Mouse (Mus musculus): ENCODE results near the gene Gfy. TPM values are rescaled to one million over a fixed set of nuclear protein-coding genes. Genes with fewer than 3 reads are reported as not detected.
A peak's percentile ranks its signal among the peaks of the same experiment; 100 is the strongest.

The Gfy gene
- polyA plus RNA-seq, 1 experiment from 2014 or later = not detected

GRCm38 (mm10) chr7:45129776-45130512, 49.4 kb downstream of the Gfy start:
- peak overlapping the region; percentile 63; the same call in 1 of the 2 replicates for H3K9ac ChIP-seq (replicated peaks)
- peak overlapping the region; percentile 94; the same call in 1 of the 2 replicates for H3K27ac ChIP-seq
- H3K36me3 ChIP-seq = peaks cover 25% of the 10 kb centered on the region
- ATAC-seq = no peak
- H3K4me1 ChIP-seq (replicated peaks) = peaks cover 36% of the 10 kb centered on the region
- H3K4me3 ChIP-seq (replicated peaks) = peak overlapping the region; percentile 49
- WGBS = 58% methylated on average over 15 of the region's 15 CpGs
- H3K9me3 ChIP-seq = no peaks in the 10 kb centered on the region
- H3K27me3 ChIP-seq = peaks cover 5% of the 10 kb centered on the region
- H3K4me2 ChIP-seq (replicated peaks) = peak overlapping the region; percentile 62

- Histone ChIP-seq H3K9ac (replicated peaks) (peak overlapping the region; percentile 63), H3K27me3 (no peaks in the 10 kb centered on the region; the same call in 1 of the 2 replicates), H3K27ac (peak overlapping the region; percentile 94), H3K4me2 (replicated peaks) (peak overlapping the region; percentile 62), H3K4me1 (replicated peaks) (peaks cover 41% of the 10 kb centered on the region), H3K9me3 (no peaks in the 10 kb centered on the region), H3K36me3 (peaks cover 26% of the 10 kb centered on the region), H3K4me3 (replicated peaks) (peak overlapping the region; percentile 49)
- ATAC-seq = no peak
- WGBS = 1% methylated on average over 17 of the region's 17 CpGs
Measured at GRCm38 (mm10) chr7:45129318-45129717, 50.1 kb downstream of the Gfy start.

GRCm38 (mm10) chr7:45128624-45129246, 50.6 kb downstream of the Gfy start, which contains the start of gene Rpl13a:
TSS of gene Rpl13a (minus strand) at chr7:45128761.
- H3K4me2 ChIP-seq (replicated peaks) = peak within 1 kb of the TSS; percentile 75
- H3K36me3 ChIP-seq = peaks cover 26% of the 10 kb centered on the region
- peak; percentile 95 for ATAC-seq
- peak within 1 kb of the TSS; percentile 94 for H3K27ac ChIP-seq
- H3K4me1 ChIP-seq (replicated peaks) = peaks cover 41% of the 10 kb centered on the region
- peak within 1 kb of the TSS; percentile 65 for H3K4me3 ChIP-seq (replicated peaks)
- WGBS = 0% methylated on average over 48 of the region's 48 CpGs
- no peaks in the 10 kb centered on the region; the same call in 1 of the 2 replicates for H3K27me3 ChIP-seq
- H3K9ac ChIP-seq (replicated peaks) = peak within 1 kb of the TSS; percentile 97
- H3K9me3 ChIP-seq = no peaks in the 10 kb centered on the region

GRCm38 (mm10) chr7:45127700-45128224, 51.6 kb downstream of the Gfy start:
- H3K4me2 ChIP-seq (replicated peaks) = peak overlapping the region; percentile 75
- H3K27ac ChIP-seq = peak overlapping the region; percentile 83
- no peak for ATAC-seq
- peaks cover 48% of the 10 kb centered on the region for H3K4me1 ChIP-seq (replicated peaks)
- H3K4me3 ChIP-seq (replicated peaks) = peak overlapping the region; percentile 65
- peaks cover 31% of the 10 kb centered on the region for H3K36me3 ChIP-seq
- no peaks in the 10 kb centered on the region for H3K9me3 ChIP-seq
- peak overlapping the region; percentile 97 for H3K9ac ChIP-seq (replicated peaks)
- no peaks in the 10 kb centered on the region for H3K27me3 ChIP-seq
- under 1% methylated on average over 6 of the region's 6 CpGs for WGBS

- ATAC-seq = no peak
- WGBS = 49% methylated on average over 21 of the region's 21 CpGs
- H3K9ac ChIP-seq (replicated peaks) = peak overlapping the region; percentile 97
Measured at GRCm38 (mm10) chr7:45126844-45127699, 52.3 kb downstream of the Gfy start.

More at GRCm38 (mm10) chr7:45126844-45127699, 52.3 kb downstream of the Gfy start:
- Histone ChIP-seq H3K36me3 (peaks cover 37% of the 10 kb centered on the region), H3K4me2 (replicated peaks) (peak overlapping the region; percentile 75), H3K9me3 (no peaks in the 10 kb centered on the region), H3K27ac (peak overlapping the region; percentile 83), H3K4me1 (replicated peaks) (peaks cover 54% of the 10 kb centered on the region), H3K27me3 (no peaks in the 10 kb centered on the region), H3K4me3 (replicated peaks) (peak overlapping the region; percentile 65)

Small RNA genes lying within 50 kb of the gene (microRNA-seq; reads per million reads assigned to microRNA genes)
- gene Mir5121 (7.2 reads per million, percentile 23 among the genes with 10 or more reads in this experiment), gene Mir7055 (not detected)

Other genes starting within 250 kb of the Gfy start
- 0.17 TPM in 1 of 2 replicates, not detected in the other for gene Tsks, start 236.4 kb downstream of the Gfy start, polyA plus RNA-seq (2015; fragmentation: Nextera tagmentation; extraction: Ambion mirVana)
- 47.0 and 56.0 TPM in 2 replicates for gene Cpt1c, start 204.7 kb downstream of the Gfy start, polyA plus RNA-seq (2015; fragmentation: Nextera tagmentation; extraction: Ambion mirVana)
- gene Prmt1, start 193.0 kb downstream of the Gfy start, polyA plus RNA-seq (2015; fragmentation: Nextera tagmentation; extraction: Ambion mirVana) = 784 and 789 TPM in 2 replicates
- gene Irf3, start 181.9 kb downstream of the Gfy start, polyA plus RNA-seq (2015; fragmentation: Nextera tagmentation; extraction: Ambion mirVana) = 63.0 and 70.7 TPM in 2 replicates
- 21.3 and 21.6 TPM in 2 replicates for gene Bcl2l12, start 180.9 kb downstream of the Gfy start, polyA plus RNA-seq (2015; fragmentation: Nextera tagmentation; extraction: Ambion mirVana)
- gene Scaf1, start 163.2 kb downstream of the Gfy start, polyA plus RNA-seq (2015; fragmentation: Nextera tagmentation; extraction: Ambion mirVana) = 38.1 and 47.7 TPM in 2 replicates
- gene Rras, start 161.6 kb downstream of the Gfy start, polyA plus RNA-seq (2015; fragmentation: Nextera tagmentation; extraction: Ambion mirVana) = 8.4 and 9.6 TPM in 2 replicates
- gene Prr12, start 126.7 kb downstream of the Gfy start, polyA plus RNA-seq (2015; fragmentation: Nextera tagmentation; extraction: Ambion mirVana) = 14.0 and 17.0 TPM in 2 replicates
- 56.5 and 61.8 TPM in 2 replicates for gene Nosip, start 117.1 kb downstream of the Gfy start, polyA plus RNA-seq (2015; fragmentation: Nextera tagmentation; extraction: Ambion mirVana)
- gene Prrg2, start 116.9 kb downstream of the Gfy start, polyA plus RNA-seq (2015; fragmentation: Nextera tagmentation; extraction: Ambion mirVana) = 13.2 and 14.5 TPM in 2 replicates
- gene Rcn3, start 87.3 kb downstream of the Gfy start, polyA plus RNA-seq (2015; fragmentation: Nextera tagmentation; extraction: Ambion mirVana) = 57.7 and 69.8 TPM in 2 replicates
- 17.6 and 18.4 TPM in 2 replicates for gene Fcgrt, start 75.7 kb downstream of the Gfy start, polyA plus RNA-seq (2015; fragmentation: Nextera tagmentation; extraction: Ambion mirVana)
- gene Rps11, start 55.1 kb downstream of the Gfy start, polyA plus RNA-seq (2015; fragmentation: Nextera tagmentation; extraction: Ambion mirVana) = 1,074 TPM in 2 replicates
- gene Rpl13a, start 50.8 kb downstream of the Gfy start, polyA plus RNA-seq (2015; fragmentation: Nextera tagmentation; extraction: Ambion mirVana) = 838 and 877 TPM in 2 replicates
- 0.24 TPM in 1 of 2 replicates, not detected in the other for gene Gm45713, start 43.3 kb downstream of the Gfy start, polyA plus RNA-seq (2015; fragmentation: Nextera tagmentation; extraction: Ambion mirVana)
- gene Flt3l, start 43.1 kb downstream of the Gfy start, polyA plus RNA-seq (2015; fragmentation: Nextera tagmentation; extraction: Ambion mirVana) = 0.82 and 1.3 TPM in 2 replicates
- gene Pih1d1, start 25.3 kb downstream of the Gfy start, polyA plus RNA-seq (2015; fragmentation: Nextera tagmentation; extraction: Ambion mirVana) = 93.0 and 96.0 TPM in 2 replicates
- 24.7 and 27.2 TPM in 2 replicates for gene Aldh16a1, start 25.0 kb downstream of the Gfy start, polyA plus RNA-seq (2015; fragmentation: Nextera tagmentation; extraction: Ambion mirVana)
- gene Slc17a7, start 15.6 kb downstream of the Gfy start, polyA plus RNA-seq (2015; fragmentation: Nextera tagmentation; extraction: Ambion mirVana) = 0.34 and 1.8 TPM in 2 replicates
- gene Pth2, start 1.4 kb upstream of the Gfy start, polyA plus RNA-seq (2015; fragmentation: Nextera tagmentation; extraction: Ambion mirVana) = 1.8 and 2.1 TPM in 2 replicates
- gene Ccdc155, start 25.3 kb upstream of the Gfy start, polyA plus RNA-seq (2015; fragmentation: Nextera tagmentation; extraction: Ambion mirVana) = 0.59 and 0.97 TPM in 2 replicates
- 1.5 and 1.6 TPM in 2 replicates for gene Dkkl1, start 32.6 kb upstream of the Gfy start, polyA plus RNA-seq (2015; fragmentation: Nextera tagmentation; extraction: Ambion mirVana)
- gene Tead2, start 36.2 kb upstream of the Gfy start, polyA plus RNA-seq (2015; fragmentation: Nextera tagmentation; extraction: Ambion mirVana) = 112 and 124 TPM in 2 replicates
- 0.84 and 1.5 TPM in 2 replicates for gene Cd37, start 59.5 kb upstream of the Gfy start, polyA plus RNA-seq (2015; fragmentation: Nextera tagmentation; extraction: Ambion mirVana)
- gene Slc6a16, start 61.5 kb upstream of the Gfy start, polyA plus RNA-seq (2015; fragmentation: Nextera tagmentation; extraction: Ambion mirVana) = 0.24 and 0.28 TPM in 2 replicates
- gene Slc6a21, start 97.9 kb upstream of the Gfy start, polyA plus RNA-seq (2015; fragmentation: Nextera tagmentation; extraction: Ambion mirVana) = not detected in 2 replicates
- gene Trpm4, start 154.2 kb upstream of the Gfy start, polyA plus RNA-seq (2015; fragmentation: Nextera tagmentation; extraction: Ambion mirVana) = 7.3 and 10.8 TPM in 2 replicates
- gene Hrc, start 155.7 kb upstream of the Gfy start, polyA plus RNA-seq (2015; fragmentation: Nextera tagmentation; extraction: Ambion mirVana) = 0.10 and 0.26 TPM in 2 replicates
- gene Ppfia3, start 187.4 kb upstream of the Gfy start, polyA plus RNA-seq (2015; fragmentation: Nextera tagmentation; extraction: Ambion mirVana) = 17.2 and 19.8 TPM in 2 replicates
- gene Lin7b, start 191.0 kb upstream of the Gfy start, polyA plus RNA-seq (2015; fragmentation: Nextera tagmentation; extraction: Ambion mirVana) = 7.1 and 7.9 TPM in 2 replicates
- 223 and 238 TPM in 2 replicates for gene Snrnp70, start 216.2 kb upstream of the Gfy start, polyA plus RNA-seq (2015; fragmentation: Nextera tagmentation; extraction: Ambion mirVana)
- not detected in 2 replicates for gene Kcna7, start 226.1 kb upstream of the Gfy start, polyA plus RNA-seq (2015; fragmentation: Nextera tagmentation; extraction: Ambion mirVana)
- not detected in 2 replicates for gene Ntf5, start 234.1 kb upstream of the Gfy start, polyA plus RNA-seq (2015; fragmentation: Nextera tagmentation; extraction: Ambion mirVana)
- 0.50 TPM in 1 of 2 replicates, not detected in the other for gene Lhb, start 241.3 kb upstream of the Gfy start, polyA plus RNA-seq (2015; fragmentation: Nextera tagmentation; extraction: Ambion mirVana)

Measured in midbrain, embryonic 13.5 days (tissue).